Mouse (Mus musculus) lung, postnatal 14 days (tissue): ENCODE measurements around the gene Shkbp1.
A peak's percentile ranks its signal among the peaks of the same experiment; 100 is the strongest.

Source experiments
- DNase-seq: peaks from one replicate; pipeline ENCODE4 v3.0.0; 2021

Gene Shkbp1

GRCm38 (mm10) chr7:27332353-27333199 is 23.2 kb downstream of the Shkbp1 start:
- DNase-seq, result peak; percentile 96

GRCm38 (mm10) chr7:27331854-27332253 is 24.0 kb downstream of the Shkbp1 start:
- no peak for DNase-seq

- peak; percentile 54 for DNase-seq
Observed at GRCm38 (mm10) chr7:27331541-27331851, 24.3 kb downstream of the Shkbp1 start.

GRCm38 (mm10) chr7:27330709-27331540 is 24.9 kb downstream of the Shkbp1 start:
- DNase-seq, result peak; percentile 96

- DNase-seq, result no peak
Observed at GRCm38 (mm10) chr7:27329981-27330380, 25.8 kb downstream of the Shkbp1 start.

GRCm38 (mm10) chr7:27329326-27329947 is 26.4 kb downstream of the Shkbp1 start:
- DNase-seq, result peak; percentile 96

GRCm38 (mm10) chr7:27328648-27329047 is 27.2 kb downstream of the Shkbp1 start:
- no peak for DNase-seq

- no peak for DNase-seq
Observed at GRCm38 (mm10) chr7:27328161-27328560, 27.7 kb downstream of the Shkbp1 start.

- DNase-seq, result no peak
Observed at GRCm38 (mm10) chr7:27327500-27327899, 28.3 kb downstream of the Shkbp1 start.

GRCm38 (mm10) chr7:27326101-27326880 is 29.5 kb downstream of the Shkbp1 start:
- peak; percentile 32 for DNase-seq

GRCm38 (mm10) chr7:27325697-27326096 is 30.1 kb downstream of the Shkbp1 start:
- DNase-seq, result peak; percentile 77

GRCm38 (mm10) chr7:27324928-27325327 is 30.9 kb downstream of the Shkbp1 start:
- no peak for DNase-seq

- no peak for DNase-seq
Observed at GRCm38 (mm10) chr7:27324161-27324560, 31.7 kb downstream of the Shkbp1 start.

GRCm38 (mm10) chr7:27323001-27323400 is 32.8 kb downstream of the Shkbp1 start:
- no peak for DNase-seq

GRCm38 (mm10) chr7:27322291-27322690 is 33.5 kb downstream of the Shkbp1 start:
- DNase-seq, result no peak

GRCm38 (mm10) chr7:27319411-27319810 is 36.4 kb downstream of the Shkbp1 start:
- DNase-seq, result no peak

- DNase-seq, result no peak
Observed at GRCm38 (mm10) chr7:27315958-27316357, 39.9 kb downstream of the Shkbp1 start.

GRCm38 (mm10) chr7:27314393-27314792 is 41.4 kb downstream of the Shkbp1 start:
- no peak for DNase-seq

GRCm38 (mm10) chr7:27311651-27312284 is 44.1 kb downstream of the Shkbp1 start:
- no peak for DNase-seq

GRCm38 (mm10) chr7:27310996-27311535 is 44.8 kb downstream of the Shkbp1 start:
- no peak for DNase-seq

- peak; percentile 53 for DNase-seq
Observed at GRCm38 (mm10) chr7:27310306-27310705, 45.5 kb downstream of the Shkbp1 start.

GRCm38 (mm10) chr7:27309832-27310231 is 46.0 kb downstream of the Shkbp1 start:
- no peak for DNase-seq
